Mouse (Mus musculus): ENCODE measurements around the gene Crct1.

DNA sequence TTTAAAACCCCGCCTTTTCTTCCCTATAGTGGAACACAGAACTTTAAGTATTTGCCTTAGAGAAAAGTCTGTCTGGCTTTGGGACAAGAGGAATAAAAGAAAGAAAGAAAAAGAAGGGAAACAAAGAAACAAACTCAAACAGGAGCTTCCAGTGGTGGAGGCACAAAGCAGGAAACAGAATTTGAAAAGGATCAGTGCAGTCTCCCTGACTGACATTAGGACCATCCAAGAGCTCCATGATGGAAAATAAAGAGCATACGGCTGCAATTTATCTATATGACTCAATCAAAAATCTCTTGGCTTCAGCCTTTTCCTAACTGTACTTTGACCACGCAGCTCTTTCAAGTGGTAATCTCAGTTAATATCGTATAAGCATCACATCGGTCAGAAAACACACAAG lies 616 bp downstream of the Crct1 start:
- no peak for TF ChIP-seq CTCF (IDR thresholded peaks at IDR 0.05; ENCODE audit: low read depth)
- no peak for TF ChIP-seq EP300 (IDR thresholded peaks at IDR 0.05; ENCODE audit: low read depth)

Measured in heart, postnatal 0 days (tissue).